Comparison of ENCODE assay signal across 8 mouse cellular contexts in the genomic region with DNA sequence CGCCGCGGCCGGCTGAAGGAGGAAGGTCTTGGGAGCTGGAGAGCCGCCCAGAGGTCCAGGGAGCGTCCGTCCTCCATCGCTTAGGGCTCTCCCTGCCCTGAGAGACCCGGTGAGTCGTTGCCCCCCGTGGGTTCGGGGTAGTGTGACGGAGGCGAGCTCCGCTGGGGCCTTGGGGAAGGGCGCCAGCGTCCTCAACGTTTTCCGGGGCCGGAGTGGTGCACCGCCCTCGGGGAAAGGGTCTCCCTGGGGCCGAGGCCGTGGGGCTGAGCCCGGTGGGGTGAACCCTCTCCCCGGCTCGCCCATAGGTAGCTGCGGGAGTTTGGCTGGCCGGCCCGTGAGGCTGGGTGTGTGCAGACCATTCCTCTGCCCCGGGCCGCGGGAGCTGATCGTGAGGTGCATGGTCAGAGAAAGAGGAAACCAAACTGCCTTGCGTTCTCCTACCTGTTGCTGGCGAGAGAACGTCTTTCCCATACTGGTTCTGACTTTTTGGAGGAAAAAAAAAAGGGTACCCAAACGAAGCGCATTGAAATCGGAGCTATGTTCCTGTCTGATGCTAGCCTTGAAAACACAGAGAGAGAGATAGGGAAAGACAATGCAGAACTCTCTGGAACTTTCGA. TPM values are rescaled to one million over a fixed set of nuclear protein-coding genes. Genes with fewer than 3 reads are reported as not detected.
A peak's percentile ranks its signal among the peaks of the same experiment; 100 is the strongest.
DNase-seq lines count a peak whose midpoint lies in the region; ATAC-seq and TF ChIP-seq lines count a peak whose summit lies in the region.

No protein-coding gene starts in this region.

- no peaks in the 10 kb centered on the region for H3K36me3 ChIP-seq in liver, postnatal 0 days (replicated peaks; ENCODE audit: insufficient read depth, low read length)

- H3K4me3 ChIP-seq in liver, postnatal 0 days (ENCODE audit: low read depth, low read length): peak overlapping the region; percentile 99

- H3K27me3 ChIP-seq in liver, postnatal 0 days (ENCODE audit: insufficient read depth, low read length): no peaks in the 10 kb centered on the region

- H3K9ac ChIP-seq in liver, postnatal 0 days (replicated peaks): peak overlapping the region; percentile 99

- WGBS in liver, postnatal 0 days (ENCODE audit: insufficient replicate concordance): under 1% methylated on average over 40 of the region's 41 CpGs

- H3K27ac ChIP-seq in liver, postnatal 0 days (ENCODE audit: low read depth): peak overlapping the region; percentile 100

- peak overlapping the region; percentile 73 for H3K4me2 ChIP-seq in liver, postnatal 0 days (ENCODE audit: low read depth, low read length)

- no peaks in the 10 kb centered on the region for H3K9me3 ChIP-seq in liver, postnatal 0 days (ENCODE audit: low read length)

- no peak for TF ChIP-seq EP300 in liver, postnatal 0 days (IDR thresholded peaks at IDR 0.05; ENCODE audit: low read depth)

- no peak for TF ChIP-seq CTCF in liver, postnatal 0 days (IDR thresholded peaks at IDR 0.05; ENCODE audit: low read depth)

- DNase-seq in gastrocnemius, adult 18-20 months (ENCODE audit: low spot score): peak; percentile 41
- DNase-seq in gastrocnemius, postnatal 10 days: no peak
- peak; percentile 71 for DNase-seq in thymus, postnatal 4 days
- DNase-seq in thymus, postnatal 25 days: no peak
- DNase-seq in liver, postnatal 0 days: no peak
- DNase-seq in cerebellum, postnatal 36 days: no peak
- no peak for DNase-seq in cerebellum, adult 9-10 months

- peaks cover 14% of the 10 kb centered on the region for H3K4me1 ChIP-seq in liver, postnatal 0 days (ENCODE audit: insufficient read depth)

- peak; percentile 1 to 24; a peak in 2 of 4 replicates for ATAC-seq in hematopoietic stem cell, adult 5-6 weeks (replicated peaks in 1 of 2; ENCODE audit: insufficient read depth in 1 of 2, low FRiP score in 2 of 2, low TSS enrichment in 1 of 2, low read depth in 1 of 2, poor library complexity in 2 of 2, severe bottlenecking in 2 of 2)
- ATAC-seq in liver, postnatal 0 days: peak; percentile 49

RNA-seq across cellular contexts. Expression of a gene that starts 0.6 kb away (rescaled TPM):
- 10 to 100 TPM; 19.5 to 23.9 TPM for total RNA-seq in gastrocnemius, adult 18-20 months (2021)
- 10 to 100 TPM; 22.6 to 32.1 TPM for total RNA-seq in gastrocnemius, postnatal 10 days (2021)
- total RNA-seq in hematopoietic stem cell, adult 5-6 weeks (2017): 57.3 and 61.5 TPM in 2 replicates
- 22.5 and 22.9 TPM in 2 replicates for polyA plus RNA-seq in liver, postnatal 0 days (2015; fragmentation: Nextera tagmentation; extraction: Ambion mirVana)

RNA-seq across cellular contexts. Expression of a gene that starts 40.4 kb away (rescaled TPM):
- 100 to 1,000 TPM; 279 to 292 TPM for total RNA-seq in gastrocnemius, adult 18-20 months (2021)
- total RNA-seq in gastrocnemius, postnatal 10 days (2021): 100 to 1,000 TPM; 230 to 232 TPM
- total RNA-seq in hematopoietic stem cell, adult 5-6 weeks (2017): not detected in 2 replicates
- 0.04 and 0.18 TPM in 2 replicates for polyA plus RNA-seq in liver, postnatal 0 days (2015; fragmentation: Nextera tagmentation; extraction: Ambion mirVana)

Comparison
In these comparisons a context has a peak if more than half of its experiments do, and no peak if none do; other contexts are left out.
1. DNase-seq: peak in gastrocnemius, adult 18-20 months (single experiment) and thymus, postnatal 4 days (single experiment); none in gastrocnemius, postnatal 10 days (single experiment), thymus, postnatal 25 days (single experiment), liver, postnatal 0 days (single experiment), cerebellum, postnatal 36 days (0 of 2) and cerebellum, adult 9-10 months (single experiment).
2. RNA of a gene that starts 40.4 kb away (total RNA-seq): 279 to 292 TPM in gastrocnemius, adult 18-20 months and 230 to 232 TPM in gastrocnemius, postnatal 10 days; not detected in hematopoietic stem cell, adult 5-6 weeks; every median in the first group is over 100 times any median in the second.